Mouse (Mus musculus) testis, postnatal 14 days (tissue): ENCODE measurements at regions not wholly inside any gene's neighbourhood (a gene's known extent, or its start where the extent isn't known, plus 50 kb on each side); places are given as distances from the start of the nearest gene placed in this dataset.

Experiments used
- DNase-seq: peaks from one replicate; pipeline ENCODE4 v3.0.0; 2021; ENCODE audit warnings: low spot score

GRCm38 (mm10) chr1:78050231-78050630 is 146.7 kb downstream of the Pax3 start:
- no peak for DNase-seq

- no peak for DNase-seq
Observed at GRCm38 (mm10) chr1:78032336-78032735, 164.6 kb downstream of the Pax3 start.

GRCm38 (mm10) chr1:78021766-78022165 is 175.2 kb downstream of the Pax3 start:
- DNase-seq: no peak

- no peak for DNase-seq
Observed at GRCm38 (mm10) chr1:78021014-78021413, 175.9 kb downstream of the Pax3 start.

DNA sequence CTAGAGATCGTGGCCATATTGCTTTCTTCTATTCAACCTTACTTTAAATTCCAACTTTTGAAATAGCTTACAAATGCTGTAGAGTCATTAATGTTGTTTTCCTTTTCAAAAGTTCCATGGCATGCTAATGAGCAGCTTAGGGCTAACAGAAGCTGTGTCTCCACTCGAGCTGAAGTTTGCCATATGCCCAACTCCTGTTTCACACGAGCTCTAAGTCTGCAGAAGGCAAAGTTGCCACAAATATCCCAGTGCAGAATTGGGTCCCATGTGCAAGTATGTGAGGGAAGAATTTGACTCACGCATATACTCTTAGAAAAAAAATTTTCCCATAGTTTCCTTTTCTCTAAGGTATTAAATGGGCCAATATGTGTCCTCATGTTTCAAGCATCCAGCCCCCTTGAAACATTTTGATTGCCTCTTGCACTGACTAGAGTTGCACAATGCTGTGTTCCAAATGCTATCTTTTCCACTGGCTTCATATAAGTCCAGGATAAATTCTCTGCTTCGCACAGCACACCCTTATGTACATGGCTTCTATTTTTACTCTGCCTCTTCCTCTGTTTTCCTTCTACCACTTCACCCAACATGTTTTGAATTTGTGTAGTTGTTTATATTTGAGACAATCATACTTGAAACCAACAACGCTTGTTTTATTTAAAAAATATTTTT is 178.9 kb downstream of the Pax3 start:
- no peak for DNase-seq

DNA sequence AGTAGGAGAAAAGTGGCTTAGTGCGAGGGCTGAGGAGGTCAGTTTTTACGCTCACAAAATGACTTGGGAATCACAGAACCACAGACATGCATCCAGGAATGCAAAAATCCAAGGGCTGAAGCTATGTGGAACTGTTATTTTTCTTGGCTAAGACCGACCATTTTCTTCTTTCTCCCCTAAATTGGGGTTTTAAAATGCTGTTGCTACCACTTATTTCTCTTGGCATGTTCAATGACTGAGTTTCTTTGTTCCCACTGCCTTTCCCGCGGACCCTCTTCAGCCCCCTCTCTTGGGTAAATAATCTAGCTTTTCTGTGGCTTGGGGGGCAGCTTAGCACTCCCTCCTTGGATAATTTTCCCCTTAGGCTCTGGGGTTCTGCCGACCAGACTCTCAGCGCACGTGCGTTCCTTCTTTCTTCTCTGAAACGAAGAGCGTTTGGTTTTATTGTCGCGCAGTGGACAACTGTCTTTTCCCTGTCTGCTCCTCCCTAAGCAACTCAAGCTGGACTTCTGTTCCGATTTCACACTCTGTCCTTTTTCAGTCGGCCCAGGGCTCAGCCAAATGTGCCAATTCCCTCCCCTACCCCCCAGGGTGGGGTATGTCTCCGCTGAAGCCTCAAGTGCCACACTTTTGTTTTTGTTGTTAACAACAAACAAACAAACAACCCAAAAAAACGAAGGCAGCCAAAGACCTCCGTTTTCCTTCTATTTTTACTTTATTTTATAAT is 180.2 kb downstream of the Pax3 start:
- no peak for DNase-seq

- no peak for DNase-seq
Observed at GRCm38 (mm10) chr1:78015999-78016398, 180.9 kb downstream of the Pax3 start.

- no peak for DNase-seq
Observed at GRCm38 (mm10) chr1:78013396-78013795, 183.5 kb downstream of the Pax3 start.

- peak; percentile 70 for DNase-seq
Observed at GRCm38 (mm10) chr1:78008811-78009410, 188.0 kb downstream of the Pax3 start.

- DNase-seq: no peak
Observed at GRCm38 (mm10) chr1:78004376-78004775, 192.6 kb downstream of the Pax3 start.

GRCm38 (mm10) chr1:77998727-77999126 is 198.2 kb downstream of the Pax3 start:
- DNase-seq: no peak

- no peak for DNase-seq
Observed at GRCm38 (mm10) chr1:77981528-77981927, 215.4 kb downstream of the Pax3 start.

DNA sequence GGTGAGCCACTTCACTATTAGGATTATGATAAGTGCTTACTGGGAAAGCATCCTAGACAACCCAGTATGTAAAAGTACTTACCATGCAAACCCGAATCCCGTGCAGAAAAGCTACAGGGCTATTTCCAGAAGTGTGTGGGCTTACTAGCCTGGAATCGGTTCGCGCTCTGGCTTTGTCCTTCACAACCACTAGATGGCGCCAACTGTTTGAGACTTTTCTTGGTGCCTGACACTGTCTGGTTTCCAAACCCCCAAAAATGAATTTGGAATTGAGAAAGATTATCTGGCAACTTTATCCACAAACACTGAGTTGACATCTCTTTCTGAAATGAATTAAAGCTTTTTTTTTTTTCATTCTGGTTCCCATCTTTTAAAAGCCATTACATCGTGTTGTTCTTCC is 218.2 kb downstream of the Pax3 start:
- peak; percentile 40 for DNase-seq

DNA sequence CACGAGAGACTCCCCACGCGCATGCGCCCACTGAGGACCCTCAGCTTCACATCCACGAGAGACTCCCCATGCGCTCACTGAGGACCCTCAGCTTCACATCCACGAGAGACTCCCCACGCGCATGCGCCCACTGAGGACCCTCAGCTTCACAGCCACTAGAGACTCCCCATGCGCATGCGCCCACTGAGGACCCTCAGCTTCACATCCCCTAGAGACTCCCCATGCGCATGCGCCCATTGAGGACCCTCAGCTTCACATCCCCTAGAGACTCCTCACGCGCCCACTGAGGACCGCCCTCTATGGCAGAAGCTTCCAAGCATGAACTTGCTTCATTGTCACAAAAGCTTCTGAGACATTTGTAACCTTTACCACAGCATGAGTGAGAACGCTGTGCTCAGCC is 221.0 kb downstream of the Pax3 start:
- peak; percentile 61 for DNase-seq

DNA sequence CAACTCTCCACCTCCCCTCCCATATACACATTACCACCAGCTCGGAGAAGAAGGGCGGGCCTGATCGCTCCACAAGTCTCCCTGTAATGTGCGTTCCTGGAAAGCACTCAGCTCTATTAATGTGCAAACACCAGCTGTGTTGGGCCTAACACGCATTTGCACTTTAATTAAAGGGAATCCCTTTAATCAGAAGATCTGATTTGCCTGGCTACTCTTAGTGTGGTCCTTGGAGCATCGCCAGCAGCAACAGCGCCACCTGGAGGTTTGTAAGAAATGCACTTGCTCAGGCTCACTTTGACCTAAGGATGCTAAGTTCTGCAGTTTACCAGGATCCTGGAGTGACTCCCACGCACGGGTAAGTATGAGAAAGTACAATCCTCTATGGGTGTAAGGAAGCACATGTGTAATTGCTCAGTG is 224.6 kb downstream of the Pax3 start:
- peak; percentile 33 for DNase-seq

- no peak for DNase-seq
Observed at GRCm38 (mm10) chr1:77964656-77965335, 232.1 kb downstream of the Pax3 start.

DNA sequence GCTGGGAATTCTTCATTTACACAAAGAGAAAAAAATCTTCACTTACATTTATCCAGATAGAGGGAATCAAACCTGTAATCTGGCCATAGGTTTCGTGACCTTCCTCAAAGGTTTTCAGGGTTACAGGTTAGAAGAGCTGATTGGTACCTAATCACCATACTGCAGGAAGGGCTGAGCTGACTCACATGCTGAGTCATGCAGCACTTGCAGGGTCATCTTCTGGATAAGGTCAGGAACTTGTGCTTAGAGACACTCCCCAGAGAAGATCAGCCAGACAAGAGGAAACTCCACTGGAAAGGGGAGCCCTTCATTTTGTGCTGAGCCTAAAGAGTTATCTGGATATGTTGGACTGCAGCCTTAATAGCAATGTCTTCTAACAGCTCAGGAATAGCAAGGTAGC is 237.6 kb downstream of the Pax3 start:
- no peak for DNase-seq

GRCm38 (mm10) chr1:77957156-77957767 is 239.7 kb downstream of the Pax3 start:
- no peak for DNase-seq

DNA sequence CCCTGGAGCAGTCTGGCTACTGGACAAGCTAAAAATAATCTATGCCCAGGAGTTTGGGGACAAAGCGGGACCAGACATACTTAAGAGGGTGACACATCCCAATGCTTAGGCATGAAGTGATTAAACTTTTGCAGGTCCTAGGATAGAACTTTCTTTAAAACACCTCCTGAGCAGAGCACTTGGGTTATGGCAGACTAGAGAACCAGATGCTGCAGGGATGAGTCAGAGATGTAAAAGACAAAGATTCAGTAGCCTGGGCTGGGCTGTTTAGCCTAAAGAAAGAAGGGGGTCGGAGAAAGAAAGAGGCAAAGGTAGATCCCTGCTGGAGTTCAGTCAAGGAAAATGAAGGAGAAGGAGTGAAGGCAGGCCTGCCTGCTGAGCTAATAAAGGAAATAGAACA is 249.0 kb downstream of the Pax3 start:
- DNase-seq: no peak

GRCm38 (mm10) chr1:77944327-77944645 is 252.6 kb downstream of the Pax3 start:
- DNase-seq: no peak

- no peak for DNase-seq
Observed at GRCm38 (mm10) chr1:77943633-77944326, 253.2 kb downstream of the Pax3 start.

DNA sequence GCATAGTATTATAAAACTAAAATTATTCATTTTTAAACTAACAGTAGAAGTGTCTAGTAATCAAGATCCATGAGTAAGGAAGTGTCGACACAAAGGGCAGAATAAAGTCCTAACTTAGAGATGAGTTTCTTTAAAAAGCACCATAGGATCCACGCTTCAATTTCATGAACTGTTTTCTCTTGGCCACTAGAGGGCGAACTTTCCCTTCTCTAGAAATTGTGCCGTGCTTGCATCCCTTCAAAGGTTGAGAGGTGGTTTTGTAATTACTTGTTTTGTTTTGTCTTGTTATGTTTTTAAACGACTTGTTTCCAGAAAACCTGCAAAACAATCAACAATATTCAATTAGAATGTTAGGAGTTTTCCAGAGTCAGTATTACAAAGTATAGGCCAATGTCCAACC is 253.8 kb downstream of the Pax3 start:
- DNase-seq: no peak
